Mouse (Mus musculus): Measurements from ENCODE around the gene Amigo3.
A peak's percentile ranks its signal among the peaks of the same experiment; 100 is the strongest.
"Not testable (repeated sequence)": the region's sequence is repeated elsewhere in the genome, so short reads cannot be mapped to it uniquely, and the experiment has no call there.

Amigo3 gene

GRCm38 (mm10) chr9:108052885-108053664 lies at the start of gene Amigo3:
Amigo3 (plus strand) TSS chr9:108053159.
- DNase-seq (ENCODE audit: low spot score): peak; percentile 93

- peak; percentile 34 for DNase-seq (ENCODE audit: low spot score)
Measured at GRCm38 (mm10) chr9:108003531-108003890, 49.4 kb upstream of the Amigo3 start.

DNA sequence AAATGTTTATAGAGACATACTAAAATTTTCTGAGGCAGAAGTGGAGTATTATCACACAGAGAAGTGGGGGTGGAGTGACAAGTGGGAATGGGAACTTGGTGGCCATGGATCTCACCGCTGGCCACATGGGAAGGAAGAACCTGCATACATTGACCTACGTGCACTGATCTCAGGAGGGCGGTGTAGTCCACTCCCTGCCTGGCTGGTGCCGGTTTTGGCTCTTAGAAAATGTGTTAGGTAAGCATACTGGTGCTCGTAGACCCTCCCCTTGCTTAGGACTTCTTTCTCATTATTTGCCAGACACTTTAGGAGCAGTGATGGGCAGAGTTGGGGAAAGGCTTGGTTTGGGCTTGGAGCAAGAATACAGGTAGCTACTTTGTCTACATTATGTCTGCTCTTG lies 44.9 kb upstream of the Amigo3 start:
- DNase-seq (ENCODE audit: low spot score): no peak

DNA sequence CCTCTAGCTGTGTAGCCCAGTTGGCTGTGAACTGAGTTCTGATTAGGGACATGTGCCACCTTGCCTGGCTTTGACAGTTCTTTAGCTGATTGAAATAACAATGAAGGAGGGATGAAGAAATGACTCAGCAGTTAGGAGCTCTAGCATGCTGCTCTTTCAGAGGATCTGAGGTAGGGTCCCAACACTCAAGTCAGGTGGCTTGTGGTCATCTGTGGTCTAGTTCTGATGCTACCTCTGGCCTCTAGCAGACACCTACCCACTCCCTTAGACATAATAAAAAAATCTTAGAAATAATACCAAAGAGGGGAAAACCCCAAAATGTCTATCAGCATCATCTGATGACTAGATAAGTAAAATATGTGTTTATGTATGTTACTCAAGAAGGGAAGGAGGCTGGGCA lies 42.6 kb upstream of the Amigo3 start:
- DNase-seq (ENCODE audit: low spot score): no peak

DNA sequence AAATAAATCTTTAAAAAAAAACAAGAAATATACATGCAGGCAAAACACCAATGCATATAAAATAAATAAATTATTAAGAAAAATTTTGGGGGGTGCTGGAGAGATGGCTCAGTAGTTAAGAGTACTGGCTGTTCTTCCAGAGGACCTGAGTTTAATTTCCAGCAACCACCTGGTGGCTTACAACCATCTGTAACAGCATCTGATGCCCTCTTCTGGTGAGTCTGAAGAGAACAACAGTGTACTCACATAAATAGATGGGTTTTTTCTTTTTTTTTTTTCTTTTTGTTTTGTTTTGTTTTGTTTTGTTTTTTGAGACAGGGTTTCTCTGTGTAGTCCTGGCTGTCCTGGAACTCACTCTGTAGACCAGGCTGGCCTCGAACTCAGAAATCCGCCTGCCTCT lies 39.4 kb upstream of the Amigo3 start:
- DNase-seq (ENCODE audit: low spot score): not testable (repeated sequence)

DNA sequence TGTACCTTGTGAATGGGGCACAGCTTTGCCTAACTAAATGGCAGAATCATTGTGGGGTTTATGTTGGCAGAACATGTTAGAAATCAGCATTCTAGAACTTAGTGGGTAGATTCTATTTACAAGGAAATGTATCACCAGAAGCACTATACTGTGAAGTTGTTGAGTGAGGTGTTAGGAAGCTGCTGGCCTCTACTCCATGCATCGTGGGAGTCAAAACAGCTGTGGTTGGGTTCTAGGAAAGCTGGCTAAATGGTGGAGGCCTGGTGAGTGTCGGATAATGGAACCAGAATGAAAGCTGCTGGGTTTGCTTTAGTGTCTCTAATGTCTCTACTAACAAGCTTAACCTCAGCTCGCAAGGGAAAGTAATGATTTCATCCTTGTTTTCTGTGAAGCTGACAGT lies 35.8 kb upstream of the Amigo3 start:
- DNase-seq (ENCODE audit: low spot score): no peak

DNA sequence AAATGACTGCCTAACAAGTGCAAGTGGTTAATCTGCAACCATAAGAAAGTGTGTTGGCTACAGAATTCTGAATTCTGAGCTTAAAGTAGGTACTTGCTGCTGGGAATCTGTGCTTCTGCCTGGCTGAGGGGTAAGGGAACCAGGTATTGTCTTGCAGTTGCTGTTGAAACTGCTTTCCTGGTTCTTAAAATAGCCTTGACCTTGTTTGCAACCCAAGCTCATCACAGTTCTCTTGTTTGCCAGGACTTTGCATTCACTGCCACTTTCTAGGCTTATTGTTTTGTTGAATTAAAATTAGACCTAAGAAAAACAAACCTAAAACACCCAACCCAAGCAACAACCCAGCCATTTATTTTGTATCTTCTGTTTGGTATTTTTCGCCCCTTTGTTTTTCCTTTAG lies 32.2 kb upstream of the Amigo3 start:
- DNase-seq (ENCODE audit: low spot score): no peak

DNA sequence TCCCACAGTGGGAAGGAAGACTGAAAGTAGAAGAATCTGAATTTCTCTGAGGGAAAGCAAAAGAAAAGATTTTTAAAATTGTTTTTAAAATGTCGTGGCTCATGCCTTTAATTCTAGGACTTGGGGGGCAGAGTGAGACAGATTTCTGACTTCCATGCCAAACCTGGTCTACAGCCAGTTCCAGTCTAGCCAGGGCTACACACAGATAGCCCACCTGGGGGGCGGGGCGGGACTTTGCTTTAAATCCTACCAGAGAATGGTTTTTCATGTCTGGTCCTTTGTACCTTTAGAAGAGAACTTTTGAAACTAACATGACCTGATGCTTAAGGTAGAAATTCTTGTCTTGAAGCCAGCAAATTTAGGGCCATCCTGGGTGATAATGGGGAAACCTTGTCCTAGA lies 29.7 kb upstream of the Amigo3 start:
- DNase-seq (ENCODE audit: low spot score): no peak

DNA sequence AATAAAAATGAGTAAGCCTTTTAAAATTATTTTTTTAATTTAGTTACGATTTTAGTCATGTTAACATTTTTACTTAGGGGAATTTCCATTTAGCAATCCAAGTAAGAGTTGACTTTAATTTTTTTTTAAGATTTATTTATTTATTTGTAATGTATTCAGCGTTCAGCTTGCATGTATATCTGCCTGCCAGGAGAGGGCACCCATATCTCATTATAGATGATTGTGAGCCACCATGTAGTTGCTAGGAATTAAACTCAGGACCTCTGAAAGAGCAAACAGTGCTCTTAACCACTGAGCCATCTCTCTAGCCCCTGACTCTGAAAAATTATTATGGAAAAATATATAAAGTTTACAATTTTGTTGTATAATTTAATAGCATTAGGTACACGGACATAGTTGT lies 26.4 kb upstream of the Amigo3 start:
- no peak for DNase-seq (ENCODE audit: low spot score)

GRCm38 (mm10) chr9:108027867-108028266 lies 25.1 kb upstream of the Amigo3 start:
- no peak for DNase-seq (ENCODE audit: low spot score)

DNA sequence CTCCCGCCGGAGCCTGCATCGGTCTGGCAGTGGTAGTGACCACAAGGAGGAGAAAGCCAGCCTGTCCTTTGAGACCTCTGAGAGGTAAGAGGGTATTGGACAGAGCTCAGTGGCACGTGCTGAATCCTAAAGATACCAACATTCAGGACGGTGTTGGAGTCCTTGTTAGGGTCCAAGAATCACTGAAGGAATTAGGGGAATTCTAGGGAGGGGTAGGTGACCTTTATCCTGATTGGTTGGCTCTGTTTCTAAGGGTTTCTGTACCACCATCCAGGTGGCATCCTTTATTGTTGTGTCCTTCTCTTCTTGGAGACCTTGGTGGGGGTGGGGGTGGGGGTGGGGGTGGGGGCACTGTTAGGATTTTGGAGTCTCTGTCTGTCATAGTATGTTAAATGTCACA lies 20.8 kb upstream of the Amigo3 start:
- DNase-seq (ENCODE audit: low spot score): no peak

DNA sequence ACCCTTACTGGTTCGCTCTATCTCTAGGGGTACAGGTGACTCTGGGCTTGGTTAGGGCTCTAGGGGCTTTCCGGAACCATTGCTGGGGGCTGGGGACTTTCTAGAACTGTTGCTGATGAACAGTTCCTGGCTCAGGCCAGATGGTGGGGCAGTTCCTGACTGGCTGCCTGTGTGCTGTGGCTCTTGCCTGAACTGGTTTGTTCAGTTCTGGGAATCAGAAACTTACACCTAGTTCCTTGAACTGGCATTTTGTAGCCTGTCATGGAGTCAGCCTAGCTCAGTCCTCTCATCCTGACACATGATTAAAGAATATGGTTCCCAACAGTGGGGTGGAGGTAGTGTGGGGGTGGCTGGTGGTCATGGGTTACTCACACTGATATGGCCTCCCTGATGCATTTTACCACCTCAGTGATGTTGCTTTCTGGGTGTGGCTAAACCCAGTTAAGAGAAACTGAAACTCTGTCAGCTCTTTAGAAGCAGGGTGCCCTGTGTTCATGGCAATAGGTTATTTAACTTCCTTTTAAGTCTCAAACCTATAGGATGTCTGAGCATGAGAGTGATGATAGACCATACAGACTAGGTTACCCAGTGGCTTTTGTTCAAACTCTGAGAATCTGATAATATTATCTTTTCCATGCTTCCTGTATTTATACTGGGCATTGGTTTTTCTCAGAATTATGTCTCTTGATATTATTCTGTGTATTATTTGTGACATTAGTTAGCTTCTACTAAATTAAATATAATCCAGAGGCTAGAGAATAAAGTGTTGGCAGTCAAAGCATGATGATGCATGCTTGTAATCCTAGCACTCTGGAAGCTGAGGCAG lies 17.4 kb upstream of the Amigo3 start:
- DNase-seq (ENCODE audit: low spot score): no peak

DNA sequence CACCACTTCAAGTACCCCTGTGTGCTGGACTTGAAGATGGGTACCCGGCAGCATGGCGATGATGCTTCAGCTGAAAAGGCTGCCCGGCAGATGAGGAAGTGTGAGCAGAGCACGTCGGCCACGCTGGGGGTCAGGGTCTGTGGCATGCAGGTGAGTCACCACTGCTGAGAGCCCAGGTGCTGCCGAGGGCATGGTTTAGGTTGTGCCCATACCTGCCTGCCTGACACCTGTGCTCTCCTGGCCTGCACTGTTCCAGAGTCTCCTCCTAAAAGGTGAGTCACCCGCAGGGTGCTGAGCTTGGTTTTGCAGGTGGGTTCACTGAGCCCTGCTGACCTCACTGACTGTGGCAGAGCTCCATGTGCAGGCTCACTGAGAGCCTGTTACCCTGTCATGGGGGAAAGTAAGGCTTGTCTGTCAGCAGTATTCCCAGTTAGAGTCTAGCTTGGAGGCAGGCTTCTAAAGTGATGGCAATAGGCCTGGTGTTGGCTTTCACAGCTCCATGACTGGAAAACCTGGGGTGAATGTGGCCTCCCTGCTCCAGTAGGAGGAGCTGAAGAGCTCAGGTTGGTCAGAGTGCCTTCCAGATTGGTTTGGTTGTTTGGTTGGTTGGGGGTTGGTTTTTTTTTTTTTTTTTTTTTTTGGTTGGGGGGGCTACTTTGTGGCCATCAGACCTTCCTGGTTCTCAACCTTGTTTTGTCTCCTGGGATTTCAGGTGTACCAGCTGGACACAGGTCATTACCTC lies 8.0 kb upstream of the Amigo3 start:
- no peak for DNase-seq (ENCODE audit: low spot score)

DNA sequence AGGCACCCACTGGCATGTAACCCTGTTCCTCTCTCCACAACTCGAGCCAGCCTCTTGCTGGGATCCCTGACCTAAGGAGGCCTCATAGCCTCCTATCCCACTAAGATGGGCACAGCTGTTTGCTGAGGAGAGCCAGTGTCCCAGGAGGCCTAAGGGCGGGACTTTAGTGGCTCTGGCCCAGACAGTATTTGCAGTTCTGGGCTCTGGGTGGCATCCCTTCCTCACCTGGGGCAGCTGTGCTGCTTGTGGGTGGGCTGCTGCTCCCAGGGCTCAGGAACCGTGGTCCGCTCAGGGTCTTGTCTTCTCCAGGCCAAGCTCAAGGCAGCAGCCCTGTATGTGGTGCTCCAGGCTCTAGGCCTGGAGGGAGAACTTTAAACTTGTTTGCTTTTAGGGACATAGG lies 6.4 kb upstream of the Amigo3 start:
- no peak for DNase-seq (ENCODE audit: low spot score)

DNA sequence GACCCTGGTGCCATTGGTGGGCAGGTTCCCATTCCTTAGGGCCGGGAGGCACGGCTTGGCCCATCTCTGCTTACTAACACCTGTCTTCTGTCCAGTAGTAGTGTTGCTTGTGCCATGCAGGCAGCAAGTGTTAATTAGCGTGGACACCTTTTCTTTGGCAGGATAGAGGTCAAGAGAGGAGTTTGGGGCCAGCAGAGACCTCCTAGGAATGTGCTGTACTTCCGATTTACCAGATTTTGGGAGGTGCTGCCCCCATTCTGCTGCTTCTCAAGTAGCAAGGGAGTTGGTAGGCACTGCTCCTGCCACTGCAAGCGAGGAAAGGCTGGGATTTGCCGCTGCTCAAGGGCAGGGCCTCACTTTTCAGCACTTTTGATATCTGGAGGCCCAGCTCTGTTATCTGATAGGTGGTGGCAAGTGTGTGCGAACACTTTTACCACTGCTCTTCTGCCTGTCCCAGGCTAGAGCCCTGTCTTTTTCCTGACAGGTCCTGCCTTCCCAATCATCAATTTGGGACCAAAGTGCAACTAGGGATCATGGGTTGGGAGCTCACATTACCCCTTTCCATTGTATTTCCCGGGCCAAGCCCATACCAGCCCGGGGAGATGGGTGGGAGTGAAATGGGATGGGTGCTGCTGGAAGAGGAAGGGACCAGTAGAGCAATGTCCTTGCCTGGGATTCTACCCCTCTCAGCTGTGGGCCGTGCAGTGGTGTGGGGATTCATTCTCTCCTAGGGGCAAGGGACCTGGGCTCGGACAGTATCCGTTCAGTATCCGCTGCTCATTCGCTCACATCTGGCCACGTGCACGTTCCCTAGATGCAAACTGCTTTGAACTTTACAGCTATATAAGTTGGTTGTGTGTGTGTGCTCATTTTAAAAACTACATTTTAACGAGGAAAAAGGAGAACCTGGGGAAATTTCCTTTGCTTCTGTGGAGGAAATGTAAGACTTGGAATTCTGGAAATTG lies 5.1 kb upstream of the Amigo3 start:
- DNase-seq (ENCODE audit: low spot score): no peak

- peak; percentile 48 for DNase-seq (ENCODE audit: low spot score)
Measured at GRCm38 (mm10) chr9:108048566-108048955, 4.4 kb upstream of the Amigo3 start.

- peak; percentile 91 for DNase-seq (ENCODE audit: low spot score)
Measured at GRCm38 (mm10) chr9:108049016-108049455, 3.9 kb upstream of the Amigo3 start, which contains the start of gene Gmppb. Gmppb (plus strand) TSS chr9:108049242.

- no peak for DNase-seq (ENCODE audit: low spot score)
Measured at GRCm38 (mm10) chr9:108049561-108050251, 3.3 kb upstream of the Amigo3 start.

DNA sequence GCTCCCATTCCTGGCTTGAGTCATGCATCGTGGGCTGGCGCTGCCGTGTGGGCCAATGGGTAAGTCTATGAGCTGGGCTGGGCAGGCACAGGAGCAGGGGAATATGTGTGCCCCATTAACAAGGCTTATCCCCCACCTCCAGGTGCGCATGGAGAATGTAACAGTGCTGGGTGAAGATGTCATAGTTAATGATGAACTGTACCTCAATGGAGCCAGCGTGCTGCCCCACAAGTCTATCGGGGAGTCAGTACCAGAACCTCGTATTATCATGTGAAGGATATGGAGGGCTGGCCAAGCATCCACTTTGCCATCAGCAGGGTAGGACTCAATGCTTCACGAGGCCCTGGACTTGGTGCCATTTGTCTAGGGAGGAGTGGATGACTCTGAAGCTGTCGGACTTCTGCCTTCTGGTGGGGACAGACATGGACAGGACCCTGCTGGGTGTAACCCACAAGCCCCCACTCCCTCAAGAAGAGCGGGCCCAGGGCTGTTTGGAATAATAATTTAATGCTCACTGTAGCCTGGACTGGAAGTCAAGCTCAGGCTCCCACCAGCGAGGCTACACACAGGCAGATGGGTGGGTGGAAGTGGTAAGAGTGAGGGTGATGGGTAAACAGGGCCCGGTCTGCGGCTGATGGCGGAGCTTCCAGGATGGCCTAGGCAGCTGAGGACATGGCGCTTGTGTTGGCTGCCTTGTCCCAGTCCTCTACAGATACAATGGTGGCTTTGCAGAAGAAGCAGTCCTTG lies 1.6 kb upstream of the Amigo3 start:
- no peak for DNase-seq (ENCODE audit: low spot score)

GRCm38 (mm10) chr9:108051931-108052220 lies 1.1 kb upstream of the Amigo3 start:
- DNase-seq (ENCODE audit: low spot score): no peak
